Mouse (Mus musculus) heart, postnatal 0 days (tissue): ENCODE data around the gene Pfdn6.

ENCODE experiments used
- CTCF ChIP-seq: IDR thresholded peaks from 2 replicates; pipeline ENCODE4 v1.5.1; 2016; ENCODE audit warnings: antibody characterized with exemption, control low read depth, low read depth
- EP300 ChIP-seq: IDR thresholded peaks from 2 replicates; pipeline ENCODE4 v1.6.1; 2016; ENCODE audit warnings: antibody characterized with exemption, low read depth

GRCm38 (mm10) chr17:33948090-33948904 lies 8.2 kb upstream of the Pfdn6 start:
- TF ChIP-seq CTCF (no peak), EP300 (no peak)
